Mouse (Mus musculus) megakaryocyte, embryonic 14.5 days (primary cell): ENCODE data around the gene Ciz1. TPM values are rescaled to one million over a fixed set of nuclear protein-coding genes. Genes with fewer than 3 reads are reported as not detected.

Source experiments
- H3K27me3 ChIP-seq: replicated peaks from 2 replicates; pipeline ENCODE3; 2012; ENCODE audit warnings: inconsistent platforms
- H3K36me3 ChIP-seq: replicated peaks from 2 replicates; pipeline ENCODE3; 2012; ENCODE audit warnings: low read length, inconsistent platforms, mixed read lengths
- H3K4me1 ChIP-seq: 2 replicates; pipeline ENCODE4 v1.6.1; 2012; ENCODE audit warnings: inconsistent platforms
- H3K4me3 ChIP-seq: replicated peaks from 2 replicates; pipeline ENCODE3; 2012; ENCODE audit warnings: moderate library complexity, mild to moderate bottlenecking, inconsistent platforms
- H3K9me3 ChIP-seq: 2 replicates; pipeline ENCODE4 v1.6.1; 2012; ENCODE audit warnings: inconsistent platforms
- FLI1 ChIP-seq: IDR thresholded peaks from 2 replicates; pipeline ENCODE4 v1.6.1; 2012; ENCODE audit warnings: low read length, inconsistent platforms, mixed read lengths
- GATA1 ChIP-seq: IDR thresholded peaks from 3 replicates; pipeline ENCODE4 v1.6.1; 2012; ENCODE audit warnings: mixed read lengths, low read length, inconsistent platforms, borderline replicate concordance
- polyA plus RNA-seq: library from polyadenylated mRNA; stranded (reverse); fragments of >175 nt; gene quantifications from 2 replicates; pipeline ENCODE4 v1.2.3, GENCODE M21; 2012; ENCODE audit warnings: low replicate concordance; ENCODE audit not compliant: insufficient read depth

Ciz1 gene
- polyA plus RNA-seq, 1 experiment, result 163 TPM

DNA sequence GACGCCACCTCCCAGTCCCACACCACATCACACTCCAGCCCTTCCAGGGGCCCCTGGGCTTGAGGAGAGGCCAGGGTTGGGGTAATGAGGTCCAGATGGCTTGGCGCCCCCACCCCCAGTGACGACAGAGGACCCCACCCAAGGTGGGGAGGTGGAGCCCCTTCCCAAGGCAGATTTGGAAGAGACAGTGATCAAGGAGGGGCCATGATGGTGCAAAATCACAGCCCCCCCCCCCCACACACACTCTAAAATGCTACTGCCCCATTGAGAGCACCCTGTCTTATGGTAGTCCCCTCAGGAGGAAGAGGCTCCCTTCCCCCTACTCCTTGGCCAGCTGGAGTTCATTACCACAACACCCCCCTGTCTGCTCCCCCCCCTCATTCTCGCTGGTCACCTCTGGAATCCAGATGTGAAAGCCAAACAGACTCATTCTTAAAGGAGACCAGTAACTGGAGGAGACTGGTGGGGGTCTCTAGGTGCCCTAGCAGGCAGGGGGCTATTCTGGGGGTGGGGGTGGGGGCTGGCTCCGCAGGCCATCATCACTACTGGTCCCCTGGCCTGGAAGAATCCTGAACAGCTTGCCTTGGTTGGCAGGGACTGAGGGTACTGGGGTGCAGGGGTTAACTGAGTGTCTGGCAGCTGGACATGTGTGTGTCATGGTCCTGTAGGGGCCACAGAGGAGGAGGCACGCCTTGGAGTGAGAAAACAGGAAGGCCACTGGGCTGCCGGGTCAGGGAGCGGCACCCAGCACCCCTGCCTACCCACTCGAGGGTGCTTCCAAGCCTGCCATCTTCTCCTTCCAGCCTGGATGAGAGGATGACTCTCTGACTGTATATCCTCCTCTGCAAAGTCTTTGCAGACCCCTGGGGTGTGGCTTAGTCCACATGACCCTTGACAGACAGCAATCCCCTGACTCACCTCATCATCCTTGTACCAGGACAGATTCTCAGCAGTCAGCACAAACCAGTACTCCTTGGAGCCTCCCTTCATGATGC, 32.2 kb upstream of the Ciz1 start:
- Histone ChIP-seq H3K36me3 (no peaks in the 10 kb centered on the region), H3K27me3 (peaks cover 79% of the 10 kb centered on the region), H3K9me3 (no peaks in the 10 kb centered on the region), H3K4me3 (no peak overlapping the region), H3K4me1 (peaks cover 38% of the 10 kb centered on the region)
- TF ChIP-seq FLI1, result no peak

GRCm38 (mm10) chr2:32320721-32321120, 31.4 kb upstream of the Ciz1 start:
- Histone ChIP-seq H3K36me3 (no peaks in the 10 kb centered on the region), H3K4me3 (no peak overlapping the region), H3K9me3 (no peaks in the 10 kb centered on the region), H3K4me1 (peaks cover 40% of the 10 kb centered on the region), H3K27me3 (peaks cover 77% of the 10 kb centered on the region)
- TF ChIP-seq FLI1 (no peak), GATA1 (no peak)

GRCm38 (mm10) chr2:32321591-32322298, 30.4 kb upstream of the Ciz1 start:
- H3K36me3 ChIP-seq, result no peaks in the 10 kb centered on the region
- TF ChIP-seq FLI1, result no peak
- TF ChIP-seq GATA1, result no peak
- H3K27me3 ChIP-seq, result peaks cover 79% of the 10 kb centered on the region
- H3K4me3 ChIP-seq, result no peak overlapping the region
- peaks cover 38% of the 10 kb centered on the region for H3K4me1 ChIP-seq
- no peaks in the 10 kb centered on the region for H3K9me3 ChIP-seq

DNA sequence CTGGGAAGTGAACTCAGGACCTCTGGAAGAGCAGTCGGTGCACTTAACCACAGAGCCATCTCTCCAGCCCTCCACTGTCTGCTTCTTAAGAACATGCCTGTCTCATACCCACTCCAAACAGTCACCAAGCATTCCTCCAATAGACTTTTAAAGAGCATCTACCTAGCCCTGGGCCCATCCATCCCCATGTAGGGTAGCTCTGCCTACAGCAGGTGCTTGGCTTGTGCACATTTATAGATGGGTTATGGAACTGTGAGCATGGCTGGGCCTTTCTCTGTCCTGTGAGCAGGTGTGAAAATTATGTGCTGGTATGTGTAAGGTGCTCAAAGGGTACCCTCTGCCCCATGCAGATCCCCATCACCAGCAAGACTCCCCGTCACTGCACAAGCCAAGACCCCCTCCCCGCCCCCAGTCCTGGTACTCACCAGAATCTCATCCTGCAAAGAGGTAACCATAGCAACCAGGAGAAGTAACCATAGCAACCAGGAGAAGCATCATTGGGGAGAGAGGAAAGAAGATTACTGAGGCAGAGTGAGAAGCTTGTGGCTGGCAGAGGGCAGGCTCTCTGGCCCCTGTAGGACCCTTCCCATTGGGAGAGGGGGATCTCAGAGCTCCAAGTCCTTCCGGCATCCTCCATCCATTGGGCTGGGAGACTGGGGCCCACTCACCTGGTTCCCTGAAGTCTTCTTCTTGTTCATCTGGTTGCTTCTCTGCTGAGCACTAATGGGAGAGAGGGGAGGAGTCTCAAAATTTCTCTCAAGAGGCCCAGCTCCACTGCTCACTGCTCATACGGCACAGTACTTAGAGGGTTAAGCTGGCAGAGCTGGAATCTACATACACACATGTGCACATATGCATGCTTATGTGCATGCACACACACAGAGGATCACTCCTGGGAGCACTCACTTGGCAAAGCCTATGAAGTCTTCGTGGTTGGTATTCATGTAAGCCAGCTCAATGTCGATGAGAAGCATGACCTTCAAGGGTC, 29.1 kb upstream of the Ciz1 start:
- peaks cover 77% of the 10 kb centered on the region for H3K27me3 ChIP-seq
- no peaks in the 10 kb centered on the region for H3K36me3 ChIP-seq
- no peaks in the 10 kb centered on the region for H3K9me3 ChIP-seq
- H3K4me3 ChIP-seq, result no peak overlapping the region
- TF ChIP-seq GATA1 (no peak), FLI1 (no peak)
- peaks cover 25% of the 10 kb centered on the region for H3K4me1 ChIP-seq

GRCm38 (mm10) chr2:32324322-32324721, 27.8 kb upstream of the Ciz1 start:
- TF ChIP-seq FLI1 (no peak), GATA1 (no peak)
- peaks cover 21% of the 10 kb centered on the region for H3K4me1 ChIP-seq
- H3K9me3 ChIP-seq, result no peaks in the 10 kb centered on the region
- H3K4me3 ChIP-seq, result no peak overlapping the region
- peaks cover 79% of the 10 kb centered on the region for H3K27me3 ChIP-seq
- H3K36me3 ChIP-seq, result no peaks in the 10 kb centered on the region

- H3K27me3 ChIP-seq, result peaks cover 75% of the 10 kb centered on the region
These were observed 26.8 kb upstream of the Ciz1 start for GRCm38 (mm10) chr2:32325342-32325741.

GRCm38 (mm10) chr2:32327200-32327599, 24.9 kb upstream of the Ciz1 start:
- Histone ChIP-seq H3K9me3 (no peaks in the 10 kb centered on the region), H3K27me3 (peaks cover 77% of the 10 kb centered on the region), H3K4me1 (peaks cover 8% of the 10 kb centered on the region), H3K36me3 (no peaks in the 10 kb centered on the region), H3K4me3 (no peak overlapping the region)
- TF ChIP-seq GATA1 (no peak), FLI1 (no peak)

More at GRCm38 (mm10) chr2:32325342-32325741, 26.8 kb upstream of the Ciz1 start:
- Histone ChIP-seq H3K9me3 (no peaks in the 10 kb centered on the region), H3K4me3 (no peak overlapping the region), H3K4me1 (peaks cover 12% of the 10 kb centered on the region), H3K36me3 (no peaks in the 10 kb centered on the region)
- TF ChIP-seq FLI1 (no peak), GATA1 (no peak)

DNA sequence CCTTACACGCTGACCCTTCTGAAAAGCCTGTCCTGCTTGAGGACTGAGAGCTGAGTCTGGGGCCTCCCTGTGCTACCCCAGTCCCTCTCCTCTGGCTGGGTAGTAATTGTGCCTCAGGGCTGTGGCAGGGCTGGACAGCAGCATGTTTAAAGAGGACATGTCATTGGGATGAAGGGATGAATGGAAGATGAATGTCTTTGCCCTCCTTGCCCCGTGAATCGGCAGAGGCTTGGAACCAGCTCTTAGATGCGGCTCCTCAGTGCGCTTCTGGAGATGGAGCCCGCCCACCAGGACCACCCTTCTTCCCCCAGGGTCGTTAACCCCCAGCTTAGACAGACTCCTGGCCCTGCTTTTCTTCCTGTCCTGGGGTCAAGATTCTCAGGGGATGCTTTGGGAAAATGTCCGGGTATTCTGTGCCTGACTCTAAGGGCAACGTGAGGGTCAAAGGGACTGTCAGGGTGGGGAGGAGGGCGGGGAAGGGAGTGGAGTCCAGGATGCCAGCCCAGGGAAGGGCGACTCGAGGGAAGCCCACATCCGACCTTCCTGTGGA, 23.1 kb upstream of the Ciz1 start:
- Histone ChIP-seq H3K9me3 (no peaks in the 10 kb centered on the region), H3K36me3 (no peaks in the 10 kb centered on the region), H3K4me1 (peaks cover 8% of the 10 kb centered on the region), H3K4me3 (no peak overlapping the region), H3K27me3 (peaks cover 83% of the 10 kb centered on the region)
- TF ChIP-seq FLI1 (no peak), GATA1 (no peak)

- no peaks in the 10 kb centered on the region for H3K9me3 ChIP-seq
- TF ChIP-seq FLI1 (no peak), GATA1 (no peak)
- peaks cover 8% of the 10 kb centered on the region for H3K4me1 ChIP-seq
- H3K36me3 ChIP-seq, result no peaks in the 10 kb centered on the region
- peaks cover 86% of the 10 kb centered on the region for H3K27me3 ChIP-seq
- H3K4me3 ChIP-seq, result no peak overlapping the region
These were observed 22.6 kb upstream of the Ciz1 start for GRCm38 (mm10) chr2:32329531-32329930.
